Mouse (Mus musculus) liver, embryonic 11.5 days (tissue): Measurements from ENCODE around the gene Ercc6l. TPM values are rescaled to one million over a fixed set of nuclear protein-coding genes. Genes with fewer than 3 reads are reported as not detected.

ENCODE experiments used
- ATAC-seq: fragments of 200-750 bp; cut with Nextera tagmentation; replicated peaks from 2 replicates; pipeline ENCODE4 v1.8.0; 2017; ENCODE audit warnings: moderate number of reproducible peaks, mild to moderate bottlenecking, moderate TSS enrichment, moderate library complexity; ENCODE audit not compliant: low FRiP score
- DNase-seq: peaks from one replicate; pipeline ENCODE4 v3.0.0-alpha.2; 2017; ENCODE audit warnings: low spot score
- H3K27ac ChIP-seq: fragments of 300-500 bp; sonication (generic); 2 replicates; pipeline ENCODE4 v1.5.1; 2014; ENCODE audit warnings: mild to moderate bottlenecking, low read depth, low read length, control low read depth
- H3K27me3 ChIP-seq: fragments of 300-500 bp; sonication (generic); replicated peaks from 2 replicates; pipeline ENCODE4 v1.6.1; 2014; ENCODE audit warnings: low read length, mixed read lengths; ENCODE audit not compliant: control insufficient read depth, insufficient read depth
- H3K36me3 ChIP-seq: fragments of 300-500 bp; sonication (generic); 2 replicates; pipeline ENCODE4 v1.6.1; 2014; ENCODE audit warnings: mild to moderate bottlenecking, low read length, moderate library complexity, mixed read lengths; ENCODE audit not compliant: control insufficient read depth, insufficient read depth
- H3K4me1 ChIP-seq: fragments of 300-500 bp; sonication (generic); replicated peaks from 2 replicates; pipeline ENCODE4 v1.6.1; 2014; ENCODE audit warnings: low read length, mixed read lengths; ENCODE audit not compliant: control insufficient read depth, insufficient read depth
- H3K4me2 ChIP-seq: fragments of 300-500 bp; sonication (generic); 2 replicates; pipeline ENCODE4 v1.6.1; 2014; ENCODE audit warnings: mild to moderate bottlenecking, control low read depth, moderate library complexity
- H3K4me3 ChIP-seq: fragments of 300-500 bp; sonication (generic); 2 replicates; pipeline ENCODE4 v1.5.1; 2014; ENCODE audit warnings: low read depth, low read length, control low read depth
- H3K9ac ChIP-seq: fragments of 300-500 bp; sonication (generic); 2 replicates; pipeline ENCODE4 v1.6.1; 2014; ENCODE audit warnings: low read depth, low read length, control low read depth
- H3K9me3 ChIP-seq: fragments of 300-500 bp; sonication (generic); 2 replicates; pipeline ENCODE4 v1.6.1; 2016; ENCODE audit warnings: low read length, inconsistent platforms, mixed read lengths; ENCODE audit not compliant: control insufficient read depth
- WGBS: fragments of 180-500 bp; shearing (Covaris S2); extraction: QIAGEN DNeasy Blood & Tissue Kit; methylation state at CpG from one replicate; pipeline ENCODE4 v1.1.7; 2014; 5-methylcytosine and 5-hydroxymethylcytosine counted together
- polyA plus RNA-seq: library from polyadenylated mRNA; unstranded; fragments of >200 nt; fragmentation: Nextera tagmentation; extraction: Ambion mirVana; gene quantifications from 2 replicates; pipeline ENCODE4 v1.2.1, GENCODE M21; 2014

The Ercc6l gene
- 20.9 and 23.8 TPM in 2 replicates for polyA plus RNA-seq

DNA sequence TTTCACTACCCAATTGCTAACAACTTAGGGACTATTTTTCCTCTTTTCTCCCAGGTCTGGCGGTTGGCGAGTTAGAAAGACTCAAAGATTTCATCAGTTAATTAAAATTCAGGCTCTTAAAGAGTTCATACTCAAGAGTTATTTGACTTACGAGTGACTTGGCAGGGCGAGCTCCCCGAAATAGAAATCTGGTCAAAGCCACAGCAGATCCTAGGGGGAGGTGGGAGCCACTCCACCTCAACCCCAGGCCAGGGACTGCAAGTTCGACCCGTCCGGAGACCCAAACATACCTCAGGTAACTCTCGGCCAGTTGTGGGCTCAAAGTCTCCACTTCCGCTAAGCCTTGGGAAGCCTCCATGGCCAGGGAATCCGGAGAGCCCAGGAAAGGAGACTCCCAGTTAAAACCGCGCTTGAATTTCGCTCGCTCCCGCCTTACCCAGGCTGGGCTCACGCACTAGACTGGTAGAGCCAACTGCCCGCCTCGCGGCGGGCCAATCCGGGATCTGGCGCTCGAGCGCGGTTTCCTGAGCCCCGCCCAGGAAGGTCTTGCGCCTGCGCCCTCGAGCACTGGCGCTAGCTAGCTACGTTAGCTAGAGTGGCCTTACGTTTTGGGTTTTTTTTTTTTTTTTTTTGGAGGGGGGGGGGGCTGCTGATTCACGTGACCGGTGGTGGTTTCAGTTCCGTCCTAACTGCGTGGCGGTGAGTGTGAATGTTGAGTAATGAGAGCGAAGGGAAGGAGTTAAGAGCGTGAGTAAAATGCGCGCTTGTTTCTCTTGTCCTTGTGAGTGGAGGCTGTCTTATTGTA lies at the start of gene Ercc6l:
Gene Ercc6l, minus strand, starts transcription at position 474 of the 805 bp plus-strand sequence.
- WGBS: 7% methylated on average over 42 of the region's 42 CpGs
- no peaks in the 10 kb centered on the region for H3K27me3 ChIP-seq
- H3K27ac ChIP-seq: peak within 1 kb of the TSS; percentile 79
- DNase-seq (peak; percentile 78), ATAC-seq (peak; percentile 99)
- peaks cover 3% of the 10 kb centered on the region; the same call in 1 of the 2 replicates for H3K36me3 ChIP-seq
- no peaks in the 10 kb centered on the region for H3K4me1 ChIP-seq
- peak within 1 kb of the TSS; percentile 68 for H3K9ac ChIP-seq
- H3K9me3 ChIP-seq: no peaks in the 10 kb centered on the region
- peak within 1 kb of the TSS; percentile 59 for H3K4me2 ChIP-seq
- peak within 1 kb of the TSS; percentile 61 for H3K4me3 ChIP-seq

DNA sequence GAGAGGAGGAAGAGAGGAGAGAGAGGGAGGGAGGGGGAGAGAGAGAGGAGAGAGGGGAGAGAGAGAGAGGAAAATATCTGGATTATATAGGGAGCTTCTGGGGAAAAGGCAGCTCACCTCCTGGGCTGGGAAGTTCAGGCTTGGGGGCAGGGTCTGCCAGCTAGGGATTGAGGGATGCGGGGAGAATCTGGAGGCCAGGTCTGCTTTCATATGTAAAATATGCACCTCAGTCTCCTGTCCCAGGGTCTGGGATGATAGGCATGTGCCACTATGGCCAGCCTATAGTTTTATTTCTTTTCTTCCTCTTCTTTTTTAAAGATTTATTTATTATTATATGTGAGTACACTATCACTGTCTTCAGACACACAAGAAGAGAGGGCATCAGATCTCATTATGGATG lies 33.9 kb upstream of the Ercc6l start:
- Histone ChIP-seq H3K4me3 (no peak overlapping the region), H3K27me3 (no peaks in the 10 kb centered on the region), H3K4me2 (no peak overlapping the region), H3K9me3 (no peaks in the 10 kb centered on the region), H3K9ac (no peak overlapping the region), H3K4me1 (no peaks in the 10 kb centered on the region), H3K27ac (no peak overlapping the region), H3K36me3 (peaks cover 1% of the 10 kb centered on the region; the same call in 1 of the 2 replicates)
- ATAC-seq (no peak), DNase-seq (no peak)
- 73% methylated on average over 1 of the region's 1 CpGs for WGBS

DNA sequence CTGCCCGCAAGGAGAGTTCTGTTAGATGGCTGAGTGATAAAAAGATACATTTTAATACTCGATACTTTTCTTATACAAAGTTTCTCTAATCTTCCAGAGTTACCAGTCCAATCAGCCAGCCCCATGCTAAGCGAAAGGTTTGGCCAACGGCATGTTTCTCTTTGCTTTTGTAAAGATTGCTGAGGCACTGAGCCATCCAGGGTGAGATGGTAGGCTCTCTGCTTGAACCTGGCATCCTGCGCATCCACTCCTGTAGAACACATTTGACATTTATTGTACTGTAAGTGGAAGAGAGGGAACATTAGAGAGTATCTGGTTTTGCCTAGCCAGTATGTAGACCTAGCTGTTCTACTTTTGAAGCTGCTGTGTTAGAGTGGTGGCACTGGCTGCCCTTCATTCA lies 32.7 kb upstream of the Ercc6l start:
- H3K4me3 ChIP-seq: no peak overlapping the region
- no peaks in the 10 kb centered on the region for H3K27me3 ChIP-seq
- no peaks in the 10 kb centered on the region for H3K4me1 ChIP-seq
- no peaks in the 10 kb centered on the region for H3K9me3 ChIP-seq
- peaks cover 3% of the 10 kb centered on the region; the same call in 1 of the 2 replicates for H3K36me3 ChIP-seq
- WGBS: 39% methylated on average over 5 of the region's 5 CpGs
- DNase-seq (peak; percentile 14), ATAC-seq (peak; percentile 10)
- H3K4me2 ChIP-seq: peak overlapping the region; percentile 38
- H3K27ac ChIP-seq: no peak overlapping the region
- no peak overlapping the region for H3K9ac ChIP-seq

DNA sequence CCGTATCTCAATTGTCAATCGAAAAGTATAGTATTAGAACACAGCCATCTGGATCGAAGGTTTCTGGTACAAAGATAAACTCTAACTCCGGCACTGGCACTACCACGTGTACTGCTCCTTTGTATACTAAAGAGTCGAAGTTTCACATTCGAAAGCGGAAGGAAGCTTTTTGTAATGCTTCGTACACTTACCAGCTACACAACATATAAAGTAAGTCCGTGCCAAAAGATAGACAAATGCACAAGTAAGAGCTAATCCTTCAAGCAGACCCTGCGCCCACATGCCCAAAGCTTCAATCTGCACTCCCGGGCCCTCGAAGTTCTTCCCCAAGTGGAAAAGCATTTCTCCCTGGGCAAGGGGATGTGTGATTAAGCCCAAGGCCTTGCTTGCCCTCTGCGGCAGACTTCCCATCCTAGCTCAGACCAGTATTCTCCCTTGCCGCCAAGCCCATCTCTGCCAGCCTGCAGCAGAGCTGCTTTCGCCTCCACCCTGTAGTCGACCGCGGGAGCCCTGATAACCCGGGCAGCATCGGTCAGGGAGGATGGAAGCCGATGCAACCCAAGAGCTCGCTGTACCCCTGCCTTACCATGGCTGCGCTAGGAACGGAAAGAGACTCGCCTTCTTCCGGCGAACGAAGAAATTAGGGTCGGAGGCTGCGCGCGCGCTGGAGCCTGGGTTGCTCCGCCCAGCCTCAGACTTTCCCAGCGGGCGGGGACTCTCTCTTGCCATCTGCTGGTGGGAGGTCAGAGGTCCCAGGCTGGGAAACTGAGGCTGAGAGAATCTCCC lies 32.0 kb upstream of the Ercc6l start, which contains the start of gene Rps4x:
Gene Rps4x, minus strand, starts transcription at position 683 of the 786 bp plus-strand sequence.
- Histone ChIP-seq H3K4me1 (no peaks in the 10 kb centered on the region), H3K9ac (peak within 1 kb of the TSS; percentile 78), H3K27me3 (peaks cover 6% of the 10 kb centered on the region; the same call in 1 of the 2 replicates), H3K4me3 (peak within 1 kb of the TSS; percentile 64), H3K4me2 (peak within 1 kb of the TSS; percentile 73), H3K27ac (peak within 1 kb of the TSS; percentile 80), H3K9me3 (no peaks in the 10 kb centered on the region), H3K36me3 (peaks cover 5% of the 10 kb centered on the region; the same call in 1 of the 2 replicates)
- 15% methylated on average over 37 of the region's 37 CpGs for whole genome bisulfite sequencing
- ATAC-seq (peak; percentile 84), DNase-seq (peak; percentile 82)

DNA sequence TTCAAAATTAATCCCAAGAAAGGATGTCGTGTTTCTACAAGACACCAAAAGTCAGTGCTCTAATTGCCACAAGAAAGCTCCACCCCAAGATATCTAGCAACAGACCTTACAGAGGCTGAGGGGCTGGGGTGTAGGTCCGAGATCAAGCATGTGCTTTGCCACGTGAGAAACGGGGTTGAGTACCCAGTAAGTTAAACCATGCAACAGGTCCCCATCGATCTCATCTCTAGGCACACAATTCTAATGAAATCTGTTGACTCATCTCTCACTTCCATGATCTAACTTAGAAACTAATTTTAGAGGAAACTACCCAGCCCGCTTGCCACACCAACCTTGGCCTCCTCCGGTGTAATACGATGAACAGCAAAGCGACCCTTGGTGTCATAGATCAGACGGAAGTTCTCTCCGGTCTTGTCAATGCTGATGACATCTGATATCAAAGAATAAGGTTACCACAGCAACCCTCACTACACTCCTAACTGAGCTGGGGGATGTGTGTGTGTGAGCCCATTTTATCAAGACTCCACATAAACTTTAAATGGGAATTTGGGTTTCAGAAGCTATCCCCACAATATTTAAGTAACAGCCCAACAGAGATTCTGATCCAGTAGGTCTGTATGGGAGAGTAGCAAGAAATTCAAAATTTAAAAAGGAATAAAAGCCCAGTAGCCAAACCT lies 30.3 kb upstream of the Ercc6l start:
- peaks cover 5% of the 10 kb centered on the region; the same call in 1 of the 2 replicates for H3K36me3 ChIP-seq
- H3K4me1 ChIP-seq: no peaks in the 10 kb centered on the region
- H3K4me3 ChIP-seq: peak overlapping the region; percentile 64
- DNase-seq (no peak), ATAC-seq (no peak)
- peak overlapping the region; percentile 73 for H3K4me2 ChIP-seq
- H3K27ac ChIP-seq: peak overlapping the region; percentile 80
- peaks cover 6% of the 10 kb centered on the region; the same call in 1 of the 2 replicates for H3K27me3 ChIP-seq
- WGBS: 37% methylated on average over 11 of the region's 11 CpGs
- peak overlapping the region; percentile 78 for H3K9ac ChIP-seq
- no peaks in the 10 kb centered on the region for H3K9me3 ChIP-seq

DNA sequence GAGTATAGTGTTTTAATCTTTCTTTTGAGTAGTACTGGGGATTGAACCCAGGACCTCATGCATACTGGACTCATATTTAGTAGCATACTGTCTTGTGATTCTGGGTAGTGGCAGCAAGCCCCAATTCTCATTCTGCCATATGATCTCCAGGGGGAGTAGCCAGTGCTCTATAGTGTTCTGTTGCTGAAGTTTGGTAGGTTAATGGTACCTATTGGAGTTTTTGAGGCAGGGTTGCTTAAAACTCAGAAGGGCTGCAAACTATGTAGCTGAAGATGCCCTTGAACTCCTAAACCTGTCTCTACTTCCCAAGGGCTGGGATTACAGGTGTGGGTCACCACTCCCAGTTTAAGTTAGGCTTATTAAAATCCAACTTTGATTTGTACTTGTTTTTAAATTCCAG lies 25.7 kb upstream of the Ercc6l start:
- Histone ChIP-seq H3K4me3 (no peak overlapping the region), H3K27me3 (peaks cover 11% of the 10 kb centered on the region; the same call in 1 of the 2 replicates), H3K4me1 (no peaks in the 10 kb centered on the region), H3K9me3 (no peaks in the 10 kb centered on the region), H3K36me3 (peaks cover 5% of the 10 kb centered on the region; the same call in 1 of the 2 replicates), H3K27ac (no peak overlapping the region), H3K9ac (no peak overlapping the region), H3K4me2 (no peak overlapping the region)
- ATAC-seq: 0 out of 2 replicates have a peak, but pooled peaks have one; percentile 7
- no peak for DNase-seq

DNA sequence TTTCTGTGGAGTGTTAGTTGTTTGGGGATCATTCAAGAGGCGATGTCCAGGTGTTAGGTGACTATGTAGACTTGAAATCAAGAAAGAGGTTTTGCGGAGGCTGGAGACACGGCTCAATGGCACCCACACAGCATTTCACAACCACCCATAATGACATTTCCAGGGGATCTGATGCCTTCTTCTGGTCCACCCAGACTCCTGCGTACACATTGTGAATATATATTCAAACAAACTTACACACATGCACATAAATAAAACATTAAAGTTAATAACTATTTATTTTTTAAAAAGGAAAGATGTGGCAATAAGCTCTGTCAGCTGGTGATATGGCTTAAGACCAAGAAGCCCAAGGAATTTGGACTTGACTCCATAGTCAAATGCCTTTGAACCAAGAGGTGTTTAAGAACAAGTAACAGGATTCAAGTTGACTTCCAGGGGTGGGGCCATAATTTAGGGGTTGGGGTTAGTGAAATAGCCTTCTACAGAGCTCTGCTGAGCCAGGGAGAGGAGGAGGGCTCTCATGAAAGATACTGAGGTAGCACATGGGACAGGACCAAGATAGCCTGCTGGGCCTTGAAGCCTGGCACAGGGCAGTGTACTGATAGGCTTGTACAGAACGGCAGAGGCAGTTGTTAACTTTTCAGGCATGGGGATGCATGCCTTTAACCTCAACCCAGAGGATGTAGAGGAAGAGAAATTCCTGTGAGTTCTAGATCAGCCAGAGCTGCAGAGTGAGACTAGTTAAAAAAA lies 18.8 kb upstream of the Ercc6l start:
- Histone ChIP-seq H3K27me3 (peaks cover 3% of the 10 kb centered on the region; the same call in 1 of the 2 replicates), H3K9ac (no peak overlapping the region), H3K36me3 (no peaks in the 10 kb centered on the region), H3K9me3 (no peaks in the 10 kb centered on the region), H3K4me3 (no peak overlapping the region), H3K4me1 (no peaks in the 10 kb centered on the region; the same call in 1 of the 2 replicates), H3K27ac (no peak overlapping the region), H3K4me2 (no peak overlapping the region)
- peak; percentile 62; the same call in 1 of the 2 replicates for ATAC-seq
- WGBS: 77% methylated on average over 5 of the region's 5 CpGs
- no peak for DNase-seq
